Mouse (Mus musculus): ENCODE data around the gene Sult1a1. TPM values are rescaled to one million over a fixed set of nuclear protein-coding genes. Genes with fewer than 3 reads are reported as not detected.

The Sult1a1 gene
- polyA plus RNA-seq, 1 experiment: not detected

DNA sequence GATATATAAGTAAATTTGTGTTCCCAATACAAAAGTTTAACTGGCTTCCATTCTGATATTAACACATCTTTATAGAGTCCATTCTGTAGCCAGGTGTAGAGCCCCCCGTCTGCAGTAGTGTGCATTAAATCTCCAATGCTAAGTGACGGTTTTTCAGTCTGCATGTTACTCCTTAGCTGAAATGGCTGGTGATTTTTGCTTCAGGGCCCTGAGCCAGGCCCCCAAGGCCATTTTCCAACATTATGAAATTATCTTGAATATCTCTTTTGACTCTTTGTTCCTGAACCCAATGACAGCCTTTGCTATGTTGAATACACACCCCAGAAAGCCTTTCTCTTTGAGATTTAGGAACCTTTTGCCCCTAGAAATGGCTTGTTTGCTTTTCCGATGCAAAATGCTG lies 16.5 kb downstream of the Sult1a1 start:
- no peaks in the 10 kb centered on the region for H3K27me3 ChIP-seq (ENCODE audit: control insufficient read depth)
- H3K4me3 ChIP-seq (replicated peaks): no peak overlapping the region
- TF ChIP-seq GATA1 (IDR thresholded peaks at IDR 0.05; ENCODE audit: low read length): no peak
- TF ChIP-seq TAL1 (IDR thresholded peaks at IDR 0.05; ENCODE audit: low read length): no peak
- no peaks in the 10 kb centered on the region for H3K9me3 ChIP-seq (ENCODE audit: control insufficient read depth, low read length)
- peaks cover 45% of the 10 kb centered on the region for H3K36me3 ChIP-seq (ENCODE audit: control insufficient read depth)
- peaks cover 23% of the 10 kb centered on the region for H3K4me1 ChIP-seq (ENCODE audit: control insufficient read depth)

DNA sequence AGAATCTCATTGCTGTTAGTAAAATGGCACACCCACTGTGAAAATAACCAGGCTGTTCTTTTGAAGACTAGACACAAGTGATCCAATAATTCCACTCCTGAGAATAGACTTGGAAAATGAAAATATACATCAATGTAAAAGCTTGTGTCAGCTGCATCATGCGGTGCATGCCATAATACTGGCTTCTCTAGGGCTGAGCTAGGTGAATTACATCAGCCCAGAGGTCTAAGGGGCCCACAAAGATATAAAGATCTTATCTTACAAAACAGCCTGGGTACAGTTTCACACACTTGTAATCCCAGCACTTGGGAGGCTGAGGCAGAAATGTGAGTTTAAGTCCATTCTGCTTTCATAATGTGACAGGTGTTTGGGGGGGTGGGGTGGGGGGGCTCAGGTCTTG lies 18.7 kb downstream of the Sult1a1 start:
- H3K36me3 ChIP-seq (ENCODE audit: control insufficient read depth): peaks cover 35% of the 10 kb centered on the region
- no peaks in the 10 kb centered on the region for H3K9me3 ChIP-seq (ENCODE audit: control insufficient read depth, low read length)
- peaks cover 36% of the 10 kb centered on the region for H3K4me1 ChIP-seq (ENCODE audit: control insufficient read depth)
- no peak overlapping the region for H3K4me3 ChIP-seq (replicated peaks)
- no peak for TF ChIP-seq TAL1 (IDR thresholded peaks at IDR 0.05; ENCODE audit: low read length)
- TF ChIP-seq GATA1 (IDR thresholded peaks at IDR 0.05; ENCODE audit: low read length): no peak
- H3K27me3 ChIP-seq (ENCODE audit: control insufficient read depth): no peaks in the 10 kb centered on the region

DNA sequence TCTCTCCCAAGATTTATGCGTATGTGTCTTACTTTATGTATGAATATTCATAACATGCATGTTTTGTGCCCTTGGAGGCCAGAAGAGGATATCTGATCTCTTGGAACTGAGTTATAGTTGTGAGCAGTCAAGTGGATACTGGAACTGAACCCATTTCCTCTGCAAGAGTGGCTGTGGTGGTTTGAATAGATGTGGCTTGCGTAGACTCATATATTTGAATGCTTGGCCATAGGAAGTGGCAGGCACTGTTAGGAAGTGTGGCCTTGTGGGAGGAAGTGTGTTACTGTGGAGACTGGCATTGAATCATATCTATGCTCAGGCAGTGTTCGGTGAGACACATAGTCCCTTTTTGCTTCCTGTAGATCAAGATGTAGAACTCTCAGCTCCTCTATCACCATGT lies 20.5 kb downstream of the Sult1a1 start:
- no peaks in the 10 kb centered on the region for H3K27me3 ChIP-seq (ENCODE audit: control insufficient read depth)
- TF ChIP-seq TAL1 (IDR thresholded peaks at IDR 0.05; ENCODE audit: low read length) (no peak), GATA1 (IDR thresholded peaks at IDR 0.05; ENCODE audit: low read length) (no peak)
- no peaks in the 10 kb centered on the region for H3K9me3 ChIP-seq (ENCODE audit: control insufficient read depth, low read length)
- no peak overlapping the region for H3K4me3 ChIP-seq (replicated peaks)
- H3K36me3 ChIP-seq (ENCODE audit: control insufficient read depth): peaks cover 30% of the 10 kb centered on the region
- H3K4me1 ChIP-seq (ENCODE audit: control insufficient read depth): peaks cover 53% of the 10 kb centered on the region

- Histone ChIP-seq H3K27me3 (ENCODE audit: control insufficient read depth) (no peaks in the 10 kb centered on the region), H3K36me3 (ENCODE audit: control insufficient read depth) (peaks cover 30% of the 10 kb centered on the region), H3K4me3 (replicated peaks) (no peak overlapping the region), H3K9me3 (ENCODE audit: control insufficient read depth, low read length) (no peaks in the 10 kb centered on the region), H3K4me1 (ENCODE audit: control insufficient read depth) (peaks cover 69% of the 10 kb centered on the region)
- TF ChIP-seq GATA1 (IDR thresholded peaks at IDR 0.05; ENCODE audit: low read length): no peak
- no peak for TF ChIP-seq TAL1 (IDR thresholded peaks at IDR 0.05; ENCODE audit: low read length)
Measured at GRCm38 (mm10) chr7:126653991-126654390, 22.2 kb downstream of the Sult1a1 start.

DNA sequence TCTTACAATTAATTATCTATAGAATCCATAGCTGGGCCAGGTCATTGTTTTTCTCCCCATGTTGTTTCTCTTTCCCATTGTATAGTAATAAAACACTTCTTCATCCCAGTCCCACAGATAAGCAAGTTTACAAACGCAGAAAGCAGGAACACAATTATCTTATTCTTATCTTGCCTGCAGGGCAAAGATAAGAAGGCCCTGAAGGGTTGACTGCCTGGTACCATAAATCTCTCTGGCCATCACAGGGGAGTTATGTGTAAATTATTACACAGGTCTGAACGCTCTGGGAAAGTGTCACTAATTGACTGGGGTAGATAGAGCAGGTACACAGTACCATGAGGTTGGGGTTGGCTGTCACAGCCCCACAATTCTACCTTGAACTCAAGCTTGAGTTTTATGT lies 25.4 kb downstream of the Sult1a1 start:
- H3K4me3 ChIP-seq (replicated peaks): peak overlapping the region; percentile 30
- peaks cover 23% of the 10 kb centered on the region for H3K36me3 ChIP-seq (ENCODE audit: control insufficient read depth)
- peaks cover 62% of the 10 kb centered on the region for H3K4me1 ChIP-seq (ENCODE audit: control insufficient read depth)
- TF ChIP-seq GATA1 (IDR thresholded peaks at IDR 0.05; ENCODE audit: low read length): peak; percentile 82
- no peak for TF ChIP-seq TAL1 (IDR thresholded peaks at IDR 0.05; ENCODE audit: low read length)
- no peaks in the 10 kb centered on the region for H3K9me3 ChIP-seq (ENCODE audit: control insufficient read depth, low read length)
- H3K27me3 ChIP-seq (ENCODE audit: control insufficient read depth): no peaks in the 10 kb centered on the region

GRCm38 (mm10) chr7:126649231-126650051 lies 26.8 kb downstream of the Sult1a1 start, which contains the start of gene Sgf29:
Gene Sgf29, plus strand, starts transcription at chr7:126649309.
- H3K4me1 ChIP-seq (ENCODE audit: control insufficient read depth): peaks cover 53% of the 10 kb centered on the region
- no peaks in the 10 kb centered on the region for H3K9me3 ChIP-seq (ENCODE audit: control insufficient read depth, low read length)
- H3K27me3 ChIP-seq (ENCODE audit: control insufficient read depth): no peaks in the 10 kb centered on the region
- TF ChIP-seq GATA1 (IDR thresholded peaks at IDR 0.05; ENCODE audit: low read length) (peak; percentile 38; the same call in 1 of the 2 replicates), TAL1 (IDR thresholded peaks at IDR 0.05; ENCODE audit: low read length) (no peak)
- peaks cover 18% of the 10 kb centered on the region for H3K36me3 ChIP-seq (ENCODE audit: control insufficient read depth)
- H3K4me3 ChIP-seq (replicated peaks): peak within 1 kb of the TSS; percentile 70

DNA sequence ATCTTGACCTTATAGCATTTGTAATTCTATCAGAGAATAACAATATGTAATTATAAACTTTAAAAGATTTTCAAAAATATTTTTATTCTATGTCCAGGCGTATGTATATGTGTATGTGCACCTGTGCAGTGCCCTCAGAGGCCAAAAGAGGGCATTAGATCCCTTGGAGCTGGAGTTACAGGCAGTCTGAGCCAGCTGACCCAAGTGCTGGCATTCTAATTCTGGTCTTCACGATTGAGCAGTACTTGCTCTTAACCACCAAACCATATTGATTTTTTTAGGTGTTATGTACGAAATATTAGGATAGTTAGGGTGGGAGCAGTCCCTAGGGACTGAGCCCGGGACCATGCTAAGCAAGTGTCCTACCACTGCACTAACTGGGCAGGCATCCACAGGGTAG lies 27.7 kb downstream of the Sult1a1 start:
- Histone ChIP-seq H3K4me1 (ENCODE audit: control insufficient read depth) (peaks cover 45% of the 10 kb centered on the region), H3K4me3 (replicated peaks) (peak overlapping the region; percentile 70), H3K27me3 (ENCODE audit: control insufficient read depth) (no peaks in the 10 kb centered on the region), H3K9me3 (ENCODE audit: control insufficient read depth, low read length) (no peaks in the 10 kb centered on the region), H3K36me3 (ENCODE audit: control insufficient read depth) (peaks cover 11% of the 10 kb centered on the region)
- no peak for TF ChIP-seq GATA1 (IDR thresholded peaks at IDR 0.05; ENCODE audit: low read length)
- TF ChIP-seq TAL1 (IDR thresholded peaks at IDR 0.05; ENCODE audit: low read length): no peak

DNA sequence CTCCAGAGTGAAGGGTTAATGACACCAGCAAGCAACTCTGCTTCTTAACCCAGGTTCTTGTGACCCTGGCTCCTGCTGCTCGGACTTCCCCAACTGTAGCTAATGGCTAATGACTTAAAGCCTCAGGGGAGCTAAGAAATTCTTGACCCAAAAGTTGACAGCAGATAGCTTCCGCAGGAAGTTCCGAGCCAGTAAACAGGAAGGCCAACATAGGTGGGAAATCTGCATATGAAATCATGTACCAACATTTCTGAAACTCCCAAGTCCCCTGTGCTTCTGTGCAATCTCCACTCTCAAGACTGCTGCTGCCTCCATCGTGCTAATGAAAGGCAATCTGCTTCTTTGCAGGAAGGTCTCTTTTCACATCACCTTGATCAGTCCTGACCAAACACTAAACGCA lies 30.5 kb downstream of the Sult1a1 start:
- peaks cover 22% of the 10 kb centered on the region for H3K4me1 ChIP-seq (ENCODE audit: control insufficient read depth)
- no peaks in the 10 kb centered on the region for H3K9me3 ChIP-seq (ENCODE audit: control insufficient read depth, low read length)
- no peaks in the 10 kb centered on the region for H3K36me3 ChIP-seq (ENCODE audit: control insufficient read depth)
- TF ChIP-seq GATA1 (IDR thresholded peaks at IDR 0.05; ENCODE audit: low read length) (no peak), TAL1 (IDR thresholded peaks at IDR 0.05; ENCODE audit: low read length) (no peak)
- H3K4me3 ChIP-seq (replicated peaks): no peak overlapping the region
- no peaks in the 10 kb centered on the region for H3K27me3 ChIP-seq (ENCODE audit: control insufficient read depth)

- Histone ChIP-seq H3K27me3 (ENCODE audit: control insufficient read depth) (no peaks in the 10 kb centered on the region), H3K36me3 (ENCODE audit: control insufficient read depth) (no peaks in the 10 kb centered on the region), H3K4me1 (ENCODE audit: control insufficient read depth) (peaks cover 14% of the 10 kb centered on the region), H3K4me3 (replicated peaks) (no peak overlapping the region), H3K9me3 (ENCODE audit: control insufficient read depth, low read length) (no peaks in the 10 kb centered on the region)
- no peak for TF ChIP-seq TAL1 (IDR thresholded peaks at IDR 0.05; ENCODE audit: low read length)
- TF ChIP-seq GATA1 (IDR thresholded peaks at IDR 0.05; ENCODE audit: low read length): no peak
Measured at GRCm38 (mm10) chr7:126644914-126645313, 31.3 kb downstream of the Sult1a1 start.

All from erythroblast, embryonic 14.5 days (primary cell).